36 mouse cellular contexts compared by ENCODE assay signal in genomic region chr6:101392801-101393117, GRCm38 (mm10). TPM values are rescaled to one million over a fixed set of nuclear protein-coding genes. Genes with fewer than 3 reads are reported as not detected.
"Had no signal": no experiment of that assay in that cellular context is flagged by ENCODE, and none has a peak within 500 bp of the region (broad histone marks: within the 10 kb centered on the region; RNA-seq: fewer than 3 reads in every experiment).

No protein-coding gene starts in this region.

- H3K9ac ChIP-seq: limb, embryonic 12.5 days; limb, embryonic 13.5 days; limb, embryonic 15.5 days; liver, embryonic 12.5 days; liver, embryonic 13.5 days; liver, embryonic 14.5 days; liver, embryonic 15.5 days; liver, postnatal 0 days; lung, embryonic 14.5 days; lung, embryonic 15.5 days; midbrain, embryonic 12.5 days; midbrain, embryonic 13.5 days; midbrain, embryonic 15.5 days; neural tube, embryonic 12.5 days; neural tube, embryonic 13.5 days had no signal

- H3K4me1 ChIP-seq: liver, embryonic 12.5 days; liver, embryonic 13.5 days; liver, embryonic 15.5 days; lung, embryonic 15.5 days; megakaryocyte, embryonic 14.5 days; midbrain, embryonic 12.5 days; midbrain, embryonic 13.5 days; midbrain, embryonic 15.5 days; neural tube, embryonic 12.5 days; neural tube, embryonic 13.5 days had no signal

- H3K9me3 ChIP-seq: limb, embryonic 10.5 days; limb, embryonic 12.5 days; limb, embryonic 13.5 days; limb, embryonic 15.5 days; liver, embryonic 12.5 days; liver, embryonic 13.5 days; liver, embryonic 15.5 days; lung, embryonic 15.5 days; midbrain, embryonic 13.5 days; midbrain, embryonic 15.5 days; neural tube, embryonic 13.5 days had no signal

- H3K4me3 ChIP-seq: limb, embryonic 10.5 days; limb, embryonic 12.5 days; limb, embryonic 13.5 days; limb, embryonic 15.5 days; liver, embryonic 12.5 days; liver, embryonic 13.5 days; liver, embryonic 15.5 days; lung, embryonic 15.5 days; megakaryocyte, embryonic 14.5 days; midbrain, embryonic 10.5 days; midbrain, embryonic 12.5 days; midbrain, embryonic 13.5 days; midbrain, embryonic 15.5 days; myocyte; neural tube, embryonic 12.5 days; neural tube, embryonic 13.5 days had no signal

- ATAC-seq: liver, embryonic 12.5 days; lung, postnatal 0 days; midbrain, embryonic 13.5 days; midbrain, embryonic 15.5 days; midbrain, embryonic 16.5 days had no signal

- H3K36me3 ChIP-seq: limb, embryonic 10.5 days; limb, embryonic 12.5 days; limb, embryonic 13.5 days; limb, embryonic 15.5 days; liver, embryonic 12.5 days; liver, embryonic 13.5 days; liver, embryonic 15.5 days; lung, embryonic 15.5 days; midbrain, embryonic 10.5 days; midbrain, embryonic 12.5 days; midbrain, embryonic 13.5 days; midbrain, embryonic 15.5 days; neural tube, embryonic 12.5 days; neural tube, embryonic 13.5 days had no signal

- H3K27me3 ChIP-seq: limb, embryonic 12.5 days; limb, embryonic 13.5 days; limb, embryonic 15.5 days; liver, embryonic 12.5 days; liver, embryonic 13.5 days; liver, embryonic 15.5 days; lung, embryonic 15.5 days; megakaryocyte, embryonic 14.5 days; midbrain, embryonic 12.5 days; midbrain, embryonic 13.5 days; midbrain, embryonic 15.5 days; neural tube, embryonic 12.5 days; neural tube, embryonic 13.5 days had no signal

- H3K4me2 ChIP-seq: limb, embryonic 12.5 days; limb, embryonic 13.5 days; limb, embryonic 15.5 days; liver, embryonic 11.5 days; liver, embryonic 12.5 days; liver, embryonic 13.5 days; liver, embryonic 15.5 days; lung, embryonic 14.5 days; lung, embryonic 15.5 days; midbrain, embryonic 11.5 days; midbrain, embryonic 12.5 days; midbrain, embryonic 13.5 days; midbrain, embryonic 15.5 days; neural tube, embryonic 12.5 days; neural tube, embryonic 13.5 days had no signal

- DNase-seq: left cerebral cortex, postnatal 4 days; liver; liver, embryonic 13.5 days; liver, postnatal 0 days; lung, adult 18-20 months; lung, adult 2 months; lung, embryonic 14.5 days; lung, postnatal 10 days; lung, postnatal 14 days; lung, postnatal 36 days; lung, postnatal 4 days; midbrain, embryonic 14.5 days had no signal

- H3K27ac ChIP-seq: limb, embryonic 10.5 days; limb, embryonic 12.5 days; limb, embryonic 13.5 days; limb, embryonic 15.5 days; liver, embryonic 12.5 days; liver, embryonic 13.5 days; liver, embryonic 14.5 days; liver, embryonic 15.5 days; lung, embryonic 15.5 days; macrophage; midbrain, embryonic 10.5 days; midbrain, embryonic 12.5 days; midbrain, embryonic 13.5 days; midbrain, embryonic 15.5 days; neural tube, embryonic 12.5 days; neural tube, embryonic 13.5 days had no signal

RNA-seq across cellular contexts. Expression of gene Pdzrn3, which starts 15.1 kb away (rescaled TPM):
- total RNA-seq: megakaryocyte, adult 5-6 weeks; megakaryocyte-erythroid progenitor cell, adult 5-6 weeks; monocyte, adult 5-6 weeks had no signal
- polyA plus RNA-seq: macrophage had no signal
